Mouse (Mus musculus) heart, embryonic 14.5 days (tissue): ENCODE measurements around the gene Rtel1. TPM values are rescaled to one million over a fixed set of nuclear protein-coding genes. Genes with fewer than 3 reads are reported as not detected.
"Not testable (repeated sequence)": the region's sequence is repeated elsewhere in the genome, so short reads cannot be mapped to it uniquely, and the experiment has no call there.

Source experiments
- ATAC-seq: fragments of 200-750 bp; cut with Nextera tagmentation; 2 replicates; pipeline ENCODE4 v1.8.0; 2017; ENCODE audit warnings: low read depth, moderate TSS enrichment; ENCODE audit not compliant: insufficient number of reproducible peaks, insufficient read depth, low FRiP score
- H3K27ac ChIP-seq, 2 experiments: fragments of 200-500 bp in 1 of 2; fragments of 300-500 bp in 1 of 2; sonication (generic) in 1 of 2; replicated peaks in 1 of 2; 2 replicates each; pipeline ENCODE4 v1.5.1; 2012 to 2014; ENCODE audit warnings: low read depth in 2 of 2, low read length in 2 of 2, control low read depth in 1 of 2, mild to moderate bottlenecking in 1 of 2, mixed read lengths in 1 of 2; ENCODE audit not compliant: control insufficient read depth in 1 of 2, insufficient read depth in 1 of 2
- H3K27me3 ChIP-seq: fragments of 300-500 bp; sonication (generic); 2 replicates; pipeline ENCODE4 v1.6.1; 2014; ENCODE audit warnings: mild to moderate bottlenecking, low read length, control low read depth; ENCODE audit not compliant: control insufficient read depth, insufficient read depth
- H3K36me3 ChIP-seq: fragments of 300-500 bp; sonication (generic); 2 replicates; pipeline ENCODE4 v1.6.1; 2014; ENCODE audit warnings: mild to moderate bottlenecking, control low read depth, low read length, mixed read lengths; ENCODE audit not compliant: control insufficient read depth, insufficient read depth
- H3K4me1 ChIP-seq, 2 experiments: fragments of 200-500 bp in 1 of 2; fragments of 300-500 bp in 1 of 2; sonication (generic) in 1 of 2; 2 replicates each; pipeline ENCODE4 v1.6.1; 2012 to 2014; ENCODE audit warnings: low read length in 2 of 2, control low read depth in 1 of 2, mixed read lengths in 1 of 2; ENCODE audit not compliant: control insufficient read depth in 2 of 2, insufficient read depth in 2 of 2
- H3K4me2 ChIP-seq: fragments of 300-500 bp; sonication (generic); 2 replicates; pipeline ENCODE4 v1.6.1; 2014; ENCODE audit warnings: mild to moderate bottlenecking, low read length
- H3K4me3 ChIP-seq, 2 experiments: fragments of 200-500 bp in 1 of 2; fragments of 300-500 bp in 1 of 2; sonication (generic) in 1 of 2; 2 replicates each; pipeline ENCODE4 v1.5.1; 2012 to 2014; ENCODE audit warnings: low read length in 2 of 2, mild to moderate bottlenecking in 2 of 2, control low read depth in 1 of 2, low read depth in 1 of 2, moderate library complexity in 1 of 2; ENCODE audit not compliant: control insufficient read depth in 1 of 2, insufficient read depth in 1 of 2
- H3K9ac ChIP-seq: fragments of 300-500 bp; sonication (generic); 2 replicates; pipeline ENCODE4 v1.6.1; 2014; ENCODE audit warnings: mild to moderate bottlenecking, low read length
- H3K9me3 ChIP-seq: fragments of 300-500 bp; sonication (generic); 2 replicates; pipeline ENCODE4 v1.6.1; 2016; ENCODE audit warnings: low read length, control low read depth; ENCODE audit not compliant: control insufficient read depth
- WGBS: fragments of 180-500 bp; shearing (Covaris S2); extraction: QIAGEN DNeasy Blood & Tissue Kit; methylation state at CpG from one replicate; pipeline ENCODE4 v1.1.7; 2014; 5-methylcytosine and 5-hydroxymethylcytosine counted together
- polyA plus RNA-seq: library from polyadenylated mRNA; unstranded; fragments of >200 nt; fragmentation: Nextera tagmentation; extraction: Ambion mirVana; gene quantifications from 2 replicates; pipeline ENCODE4 v1.2.1, GENCODE M21; 2014

Rtel1 gene
- polyA plus RNA-seq, 1 experiment from 2014 or later: 21.1 TPM

GRCm38 (mm10) chr2:181286629-181287337 is 32.8 kb upstream of the Rtel1 start:
- Histone ChIP-seq H3K4me1 (peaks cover 2 to 15% of the 10 kb centered on the region in 2 experiments; a peak in 3 of 4 replicates), H3K9ac (peak overlapping the region; percentile 84), H3K27ac (peak overlapping the region; percentile 79 to 92), H3K4me3 (peak overlapping the region; percentile 53 to 60), H3K4me2 (peak overlapping the region; percentile 70), H3K9me3 (no peaks in the 10 kb centered on the region), H3K36me3 (peaks cover 19% of the 10 kb centered on the region), H3K27me3 (no peaks in the 10 kb centered on the region)
- ATAC-seq: no peak
- WGBS: 52% methylated on average over 6 of the region's 6 CpGs

- Histone ChIP-seq H3K27me3 (no peaks in the 10 kb centered on the region), H3K4me2 (peak overlapping the region; percentile 70), H3K9me3 (no peaks in the 10 kb centered on the region), H3K27ac (peak overlapping the region; percentile 79 to 92), H3K4me3 (peak overlapping the region; percentile 53 to 60), H3K4me1 (peaks cover 2 to 15% of the 10 kb centered on the region in 2 experiments; a peak in 3 of 4 replicates), H3K9ac (peak overlapping the region; percentile 84), H3K36me3 (peaks cover 13% of the 10 kb centered on the region)
- ATAC-seq: peak; percentile 80
- 1% methylated on average over 38 of the region's 71 CpGs for WGBS
Observed at GRCm38 (mm10) chr2:181287338-181287957, 32.1 kb upstream of the Rtel1 start.

- 1% methylated on average over 37 of the region's 38 CpGs for WGBS
- Histone ChIP-seq H3K4me1 (peaks cover 2 to 15% of the 10 kb centered on the region in 2 experiments; a peak in 3 of 4 replicates), H3K9ac (peak within 1 kb of the TSS; percentile 84), H3K27ac (peak within 1 kb of the TSS; percentile 79 to 92), H3K4me2 (peak within 1 kb of the TSS; percentile 78), H3K4me3 (peak within 1 kb of the TSS; percentile 53 to 60), H3K36me3 (peaks cover 11% of the 10 kb centered on the region; the same call in 1 of the 2 replicates)
- H3K27me3 ChIP-seq, H3K9me3 ChIP-seq: not testable (repeated sequence)
- ATAC-seq: peak; percentile 95
Observed at GRCm38 (mm10) chr2:181287958-181288350, 31.6 kb upstream of the Rtel1 start, which contains the start of gene Gmeb2. Gene Gmeb2, minus strand, starts transcription at chr2:181288035.

- 72% methylated on average over 3 of the region's 3 CpGs for WGBS
Observed at GRCm38 (mm10) chr2:181288691-181289090, 30.8 kb upstream of the Rtel1 start.

GRCm38 (mm10) chr2:181290937-181291336 is 28.6 kb upstream of the Rtel1 start:
- H3K36me3 ChIP-seq: peaks cover 9% of the 10 kb centered on the region; the same call in 1 of the 2 replicates
- no peak overlapping the region for H3K27ac ChIP-seq
- ATAC-seq: no peak
- peaks cover 2 to 15% of the 10 kb centered on the region in 2 experiments; a peak in 3 of 4 replicates for H3K4me1 ChIP-seq
- WGBS: 74% methylated on average over 1 of the region's 1 CpGs
- no peaks in the 10 kb centered on the region for H3K9me3 ChIP-seq
- no peaks in the 10 kb centered on the region for H3K27me3 ChIP-seq
- H3K9ac ChIP-seq: no peak overlapping the region
- no peak overlapping the region for H3K4me3 ChIP-seq
- no peak overlapping the region for H3K4me2 ChIP-seq

More at GRCm38 (mm10) chr2:181288691-181289090, 30.8 kb upstream of the Rtel1 start:
- Histone ChIP-seq H3K9me3 (no peaks in the 10 kb centered on the region), H3K27ac (no peak overlapping the region), H3K36me3 (peaks cover 6% of the 10 kb centered on the region; the same call in 1 of the 2 replicates), H3K4me2 (peak overlapping the region; percentile 78), H3K4me3 (peak overlapping the region; percentile 41 to 53; a peak in 3 of 4 replicates), H3K9ac (peak overlapping the region; percentile 84), H3K27me3 (no peaks in the 10 kb centered on the region), H3K4me1 (peaks cover 2 to 15% of the 10 kb centered on the region in 2 experiments; a peak in 3 of 4 replicates)
- no peak for ATAC-seq

- Histone ChIP-seq H3K27ac (no peak overlapping the region), H3K9me3 (0 out of 2 replicates have a peak, but pooled peaks cover 4% of the 10 kb centered on the region), H3K9ac (no peak overlapping the region), H3K4me2 (no peak overlapping the region), H3K4me3 (no peak overlapping the region), H3K27me3 (peaks cover 21% of the 10 kb centered on the region), H3K4me1 (no peaks in the 10 kb centered on the region), H3K36me3 (peaks cover 21% of the 10 kb centered on the region)
- WGBS: 18% methylated on average over 3 of the region's 3 CpGs
- no peak for ATAC-seq
Observed at GRCm38 (mm10) chr2:181302041-181302440, 17.5 kb upstream of the Rtel1 start.

- Histone ChIP-seq H3K4me3 (no peak overlapping the region), H3K4me1 (no peaks in the 10 kb centered on the region), H3K9me3 (0 out of 2 replicates have a peak, but pooled peaks cover 4% of the 10 kb centered on the region), H3K27ac (no peak overlapping the region), H3K9ac (no peak overlapping the region), H3K4me2 (no peak overlapping the region), H3K27me3 (peaks cover 31% of the 10 kb centered on the region), H3K36me3 (peaks cover 16% of the 10 kb centered on the region)
- no peak for ATAC-seq
- WGBS: 94% methylated on average over 1 of the region's 1 CpGs
Observed at GRCm38 (mm10) chr2:181304944-181305343, 14.6 kb upstream of the Rtel1 start.
